Mouse (Mus musculus) lung, postnatal 25 days (tissue): ENCODE results near the gene Hoxa5.

Experiments used
- DNase-seq: peaks from one replicate; pipeline ENCODE4 v3.0.0; 2022; ENCODE audit warnings: low spot score

Gene Hoxa5

GRCm38 (mm10) chr6:52204050-52204752, at the start of gene Hoxa5:
Gene Hoxa5, minus strand, starts transcription at chr6:52204587.
- peak; percentile 92 for DNase-seq

GRCm38 (mm10) chr6:52253511-52254500, 49.4 kb upstream of the Hoxa5 start:
- DNase-seq: no peak

GRCm38 (mm10) chr6:52252775-52253376, 48.5 kb upstream of the Hoxa5 start:
- no peak for DNase-seq

- no peak for DNase-seq
These were observed 47.8 kb upstream of the Hoxa5 start for GRCm38 (mm10) chr6:52252016-52252774.

GRCm38 (mm10) chr6:52251177-52251879, 46.9 kb upstream of the Hoxa5 start:
- no peak for DNase-seq

GRCm38 (mm10) chr6:52249826-52250225, 45.4 kb upstream of the Hoxa5 start:
- no peak for DNase-seq

- DNase-seq: no peak
These were observed 45.0 kb upstream of the Hoxa5 start for GRCm38 (mm10) chr6:52249415-52249738.

GRCm38 (mm10) chr6:52248638-52249414, 44.4 kb upstream of the Hoxa5 start:
- no peak for DNase-seq

- DNase-seq: no peak
These were observed 43.6 kb upstream of the Hoxa5 start for GRCm38 (mm10) chr6:52247766-52248637.

- no peak for DNase-seq
These were observed 42.5 kb upstream of the Hoxa5 start for GRCm38 (mm10) chr6:52246916-52247315.

GRCm38 (mm10) chr6:52246403-52246803, 42.0 kb upstream of the Hoxa5 start:
- DNase-seq: no peak

- DNase-seq: no peak
These were observed 41.4 kb upstream of the Hoxa5 start, which contains the start of gene Hoxa11 for GRCm38 (mm10) chr6:52245757-52246142. Gene Hoxa11, minus strand, starts transcription at chr6:52245810.

GRCm38 (mm10) chr6:52245040-52245756, 40.8 kb upstream of the Hoxa5 start:
- no peak for DNase-seq

- no peak for DNase-seq
These were observed 40.2 kb upstream of the Hoxa5 start for GRCm38 (mm10) chr6:52244471-52245039.

GRCm38 (mm10) chr6:52243681-52244121, 39.3 kb upstream of the Hoxa5 start:
- DNase-seq: no peak

GRCm38 (mm10) chr6:52242801-52243332, 38.5 kb upstream of the Hoxa5 start:
- DNase-seq: no peak

- no peak for DNase-seq
These were observed 36.7 kb upstream of the Hoxa5 start for GRCm38 (mm10) chr6:52241001-52241621.
